ENCODE assay signal across 12 mouse cellular contexts in the genomic region with DNA sequence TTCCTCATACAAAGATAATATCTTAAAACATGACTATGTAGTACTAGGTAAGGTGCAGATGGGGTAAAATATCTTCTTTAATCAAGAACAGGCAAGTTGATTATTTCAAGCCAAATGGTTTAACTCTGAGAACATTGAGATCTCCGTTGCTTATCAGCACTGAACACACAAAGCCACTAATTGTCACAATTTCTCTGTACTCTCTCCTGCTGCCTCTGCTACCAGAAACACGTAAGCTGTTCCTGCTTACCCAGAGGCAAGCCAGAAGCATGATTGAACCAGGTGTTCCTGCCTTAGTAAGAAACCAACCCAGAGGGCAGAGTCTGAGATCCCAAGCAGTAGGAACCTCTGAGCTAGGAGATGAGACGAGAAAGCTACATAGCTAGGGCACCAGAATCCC.
"Had no signal": no experiment of that assay in that cellular context is flagged by ENCODE, and none has a peak within 500 bp of the region (broad histone marks: within the 10 kb centered on the region; RNA-seq: fewer than 3 reads in every experiment).

No protein-coding gene starts in this region.

- DNase-seq: left cerebral cortex, postnatal 4 days; liver; liver, embryonic 13.5 days; liver, postnatal 0 days; lung, adult 18-20 months; lung, adult 2 months; lung, embryonic 14.5 days; lung, postnatal 10 days; lung, postnatal 14 days; lung, postnatal 36 days; lung, postnatal 4 days; midbrain, embryonic 14.5 days had no signal
